Mouse (Mus musculus) embryo, embryonic 9.5 days (tissue): Measurements from ENCODE around the gene Depdc7.

Source experiments
- DNase-seq: peaks from one replicate; pipeline ENCODE4 v3.0.0-alpha.2; 2017; ENCODE audit errors: extremely low spot score

The Depdc7 gene

DNA sequence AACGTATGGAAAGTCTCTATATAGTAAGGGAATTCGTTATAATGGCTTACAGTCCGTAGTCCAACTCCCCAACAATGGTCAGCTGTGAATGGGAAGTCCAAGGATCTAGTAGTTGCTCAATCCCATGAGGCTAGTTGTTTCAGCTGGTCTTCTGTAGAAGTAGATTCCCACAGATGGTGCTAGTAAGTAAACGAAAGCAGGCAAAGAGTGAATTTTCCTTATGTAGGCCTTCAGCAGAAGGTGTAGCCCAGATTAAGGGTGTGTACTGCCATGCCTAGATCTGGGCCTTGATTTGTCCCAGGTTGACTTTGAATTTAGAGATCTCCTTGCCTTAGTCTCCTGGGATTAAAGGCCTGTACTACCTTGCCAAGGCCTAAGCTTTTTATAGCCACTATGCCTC is 26.4 kb downstream of the Depdc7 start, which contains the start of gene Pin1rt1:
Gene Pin1rt1 (minus strand): TSS at position 101 of the 400 bp plus-strand sequence.
- DNase-seq = no peak

DNA sequence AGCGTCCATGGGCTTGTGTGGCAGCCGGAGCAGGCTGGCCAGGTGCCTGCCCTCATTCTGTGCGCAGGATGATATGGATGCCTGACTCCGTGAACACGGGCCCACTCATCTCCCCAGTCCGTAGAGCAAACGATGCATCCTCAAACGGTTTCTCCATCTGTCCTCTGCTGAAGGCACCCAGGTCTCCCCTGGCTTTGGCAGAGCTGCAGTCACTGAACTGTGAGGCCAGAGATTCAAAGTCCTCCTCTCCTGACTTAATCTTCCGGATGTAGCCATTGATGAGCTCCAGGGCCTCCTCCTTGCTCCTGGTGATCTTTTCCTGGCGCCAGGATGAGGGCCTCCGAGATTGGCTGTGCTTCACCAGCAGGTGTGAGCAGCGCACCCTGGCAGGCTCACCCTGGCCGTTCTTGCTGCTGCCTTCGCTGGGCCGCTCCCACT is 28.4 kb downstream of the Depdc7 start:
- peak; percentile 3 for DNase-seq

GRCm38 (mm10) chr2:104712486-104712809 is 30.2 kb downstream of the Depdc7 start:
- no peak for DNase-seq

- peak; percentile 80 for DNase-seq
These were observed 30.8 kb downstream of the Depdc7 start, which contains the start of gene Tcp11l1 for GRCm38 (mm10) chr2:104711585-104712485. Tcp11l1 (minus strand) TSS chr2:104712169.

DNA sequence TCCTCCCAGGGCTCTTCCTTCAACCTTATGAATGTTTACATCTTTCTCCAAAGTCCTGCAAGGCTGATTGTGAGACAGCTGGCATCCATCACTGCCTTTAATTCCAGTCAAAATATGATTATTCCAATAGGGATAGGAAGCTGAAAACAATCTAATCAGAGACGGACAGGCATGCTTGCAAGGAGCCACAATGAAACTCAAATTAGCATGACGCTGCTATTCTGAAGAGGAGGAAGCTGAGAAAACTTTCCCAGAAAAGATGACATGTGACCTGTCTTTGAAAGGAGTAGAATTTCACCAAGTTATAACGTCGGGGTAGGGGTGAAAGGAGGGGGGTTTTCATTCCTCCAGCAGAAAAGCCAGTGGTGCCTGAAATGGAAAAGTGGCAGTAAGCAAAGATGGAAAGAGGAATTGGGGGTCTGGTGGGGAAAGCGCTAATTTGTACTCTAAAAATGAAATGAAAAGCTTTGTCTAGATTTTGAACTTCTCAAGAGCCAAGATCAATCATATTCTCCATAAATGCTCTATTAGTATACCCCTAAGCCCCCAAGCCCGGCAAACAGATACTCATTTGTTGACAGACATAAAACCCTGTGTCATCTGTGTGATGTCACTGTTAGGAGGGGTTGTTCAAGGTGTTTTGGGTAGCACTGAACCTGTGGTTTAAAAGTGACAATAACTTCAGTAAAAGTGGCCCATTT is 31.9 kb downstream of the Depdc7 start:
- peak; percentile 8 for DNase-seq

DNA sequence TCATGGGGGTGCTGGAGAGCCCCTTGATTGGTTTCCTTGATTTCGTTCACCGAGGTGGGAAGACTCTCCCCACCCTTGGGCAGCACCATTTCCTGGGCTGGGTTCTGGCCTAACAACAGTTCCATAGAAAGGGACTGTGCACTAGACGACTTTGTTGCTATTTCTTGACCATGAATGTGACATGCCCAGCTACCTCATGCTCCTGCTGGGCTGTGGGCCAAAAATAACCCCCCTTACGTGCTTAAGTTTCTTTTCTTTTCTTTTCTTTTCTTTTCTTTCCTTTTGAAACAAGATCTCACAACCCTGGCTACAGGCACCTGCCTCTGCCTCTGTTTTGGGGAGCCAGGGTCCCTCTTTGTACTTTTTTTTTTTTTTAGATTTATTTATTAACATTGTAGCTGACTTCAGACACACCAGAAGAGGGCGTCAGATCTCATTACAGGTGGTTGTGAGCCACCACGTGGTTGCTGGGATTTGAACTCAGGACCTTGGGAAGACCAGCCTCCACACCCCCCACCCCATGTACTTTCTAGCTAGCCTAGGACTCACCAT is 32.8 kb downstream of the Depdc7 start:
- DNase-seq = no peak

DNA sequence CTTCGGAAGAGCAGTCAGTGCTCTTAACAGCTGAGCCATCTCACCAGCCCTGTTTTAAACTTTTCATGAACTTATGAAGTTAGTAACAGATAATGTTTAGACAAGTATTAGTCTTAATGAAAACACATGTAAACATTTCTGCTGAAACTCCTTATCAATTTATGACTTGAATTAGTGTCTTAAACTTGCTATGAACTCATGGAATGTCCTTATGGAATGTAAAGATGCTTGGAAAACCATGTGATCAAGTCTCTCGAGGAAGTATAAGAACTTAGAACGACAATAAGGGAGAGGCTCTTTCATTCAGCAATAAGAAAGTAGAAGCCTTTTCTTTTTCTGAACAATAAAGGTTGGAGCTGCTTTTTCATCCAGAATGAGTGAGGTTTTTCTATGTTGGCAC is 38.3 kb downstream of the Depdc7 start:
- no peak for DNase-seq

DNA sequence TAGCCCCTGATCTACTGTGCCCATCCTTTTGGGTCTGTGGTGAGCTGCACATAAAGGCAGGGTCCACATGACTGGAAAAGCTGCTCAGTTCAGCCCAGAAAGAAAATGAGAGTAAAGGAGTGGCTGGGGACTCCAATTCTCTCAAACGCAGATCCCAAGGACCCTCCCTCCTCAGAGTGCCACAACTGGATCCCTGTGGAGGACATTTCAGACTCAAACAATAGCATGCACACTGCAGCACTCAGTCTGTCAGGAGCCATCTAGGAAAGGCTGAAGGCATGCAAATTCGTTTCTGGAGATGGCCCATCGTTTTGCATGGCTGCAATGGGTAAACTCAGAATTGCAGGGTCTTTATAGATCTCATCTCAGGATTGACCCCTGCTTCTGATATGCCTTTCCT is 39.5 kb downstream of the Depdc7 start:
- no peak for DNase-seq

DNA sequence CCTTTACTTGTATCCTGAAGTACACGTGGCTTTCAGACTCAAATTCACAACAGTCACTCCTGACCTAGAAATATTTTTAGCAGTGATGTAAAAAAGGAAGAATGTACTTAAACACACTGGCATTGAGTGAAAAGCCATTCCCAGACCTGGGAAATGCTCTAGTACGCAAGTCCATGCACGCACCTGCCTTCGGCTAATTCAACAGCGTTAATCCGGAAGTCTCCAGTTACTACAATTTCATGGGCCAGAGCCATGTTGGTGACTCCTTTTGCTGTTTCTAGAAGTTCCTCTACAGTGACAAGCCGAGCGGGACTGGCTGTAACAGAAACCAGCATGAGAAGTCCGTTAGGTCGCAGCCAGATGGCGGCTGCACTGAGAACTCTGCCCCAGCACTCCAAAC is 43.0 kb downstream of the Depdc7 start:
- DNase-seq = no peak

GRCm38 (mm10) chr2:104692551-104692950 is 50.1 kb downstream of the Depdc7 start:
- no peak for DNase-seq

DNA sequence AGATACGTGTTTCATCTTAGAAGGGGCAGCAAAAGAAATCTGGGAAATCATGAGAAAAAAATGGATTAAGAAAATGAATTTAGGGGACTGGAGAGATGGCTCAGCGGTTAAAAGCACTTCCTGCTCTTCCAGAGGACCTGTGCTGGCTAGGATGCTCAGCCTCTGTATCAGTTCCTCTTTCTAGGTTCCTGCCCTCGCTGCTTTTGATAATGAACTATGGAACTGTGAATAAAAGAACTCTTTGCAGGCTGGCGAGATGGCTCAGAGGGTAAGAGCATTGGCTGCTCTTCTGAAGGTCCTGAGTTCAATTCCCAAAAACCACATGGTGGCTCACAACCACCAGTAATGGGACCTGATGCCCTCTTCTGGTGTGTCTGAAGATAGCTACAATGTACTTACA is 52.0 kb downstream of the Depdc7 start:
- DNase-seq = no peak

GRCm38 (mm10) chr2:104688724-104689123 is 54.0 kb downstream of the Depdc7 start:
- DNase-seq = no peak

GRCm38 (mm10) chr2:104688321-104688720 is 54.4 kb downstream of the Depdc7 start:
- DNase-seq = no peak

- no peak for DNase-seq
These were observed 55.4 kb downstream of the Depdc7 start for GRCm38 (mm10) chr2:104687261-104687660.

DNA sequence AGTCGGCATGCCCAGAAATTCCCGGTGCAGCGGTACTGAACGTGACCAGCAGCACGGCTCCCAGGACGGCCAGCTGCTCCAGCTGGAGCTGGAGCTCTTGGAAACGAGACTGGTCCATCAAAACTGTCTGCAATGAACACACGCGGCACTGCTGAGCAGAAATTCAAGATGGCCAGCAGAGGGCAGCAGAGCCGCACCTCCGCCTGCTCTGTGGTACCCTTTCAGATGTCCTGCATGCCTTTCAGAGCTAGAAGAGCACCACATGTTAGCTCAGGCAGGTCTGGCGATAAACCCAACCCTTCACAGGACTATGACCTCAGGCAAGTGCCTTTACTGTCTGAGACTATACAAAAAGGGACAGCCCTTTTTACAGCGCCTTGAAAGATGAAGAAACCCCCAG is 57.3 kb downstream of the Depdc7 start:
- DNase-seq = peak; percentile 79

GRCm38 (mm10) chr2:104684771-104685170 is 57.9 kb downstream of the Depdc7 start:
- no peak for DNase-seq

- no peak for DNase-seq
These were observed 65.4 kb downstream of the Depdc7 start for GRCm38 (mm10) chr2:104677326-104677725.
